Mouse (Mus musculus) lung, postnatal 0 days (tissue): ENCODE measurements around the gene Nckap5. TPM values are rescaled to one million over a fixed set of nuclear protein-coding genes. Genes with fewer than 3 reads are reported as not detected.

ENCODE experiments used
- ATAC-seq: fragments of 200-750 bp; cut with Nextera tagmentation; 2 replicates; pipeline ENCODE4 v1.8.0; 2017; ENCODE audit warnings: moderate library complexity
- DNase-seq: peaks from one replicate; pipeline ENCODE4 v3.0.0-alpha.2; 2016; ENCODE audit warnings: low spot score
- H3K27ac ChIP-seq: fragments of 300-500 bp; sonication (generic); 2 replicates; pipeline ENCODE4 v1.5.1; 2014; ENCODE audit warnings: antibody characterized with exemption, mild to moderate bottlenecking, low read length, mixed read lengths
- H3K27me3 ChIP-seq: fragments of 300-500 bp; sonication (generic); replicated peaks from 2 replicates; pipeline ENCODE4 v1.6.1; 2014; ENCODE audit warnings: low read length, mixed read lengths; ENCODE audit not compliant: insufficient read depth
- H3K36me3 ChIP-seq: fragments of 300-500 bp; sonication (generic); 2 replicates; pipeline ENCODE4 v1.6.1; 2014; ENCODE audit warnings: low read length, mixed read lengths; ENCODE audit not compliant: insufficient read depth
- H3K4me1 ChIP-seq: fragments of 300-500 bp; sonication (generic); 2 replicates; pipeline ENCODE4 v1.6.1; 2014; ENCODE audit warnings: antibody characterized with exemption, low read depth, low read length, mixed read lengths; ENCODE audit not compliant: insufficient read depth
- H3K4me2 ChIP-seq: fragments of 300-500 bp; sonication (generic); replicated peaks from 2 replicates; pipeline ENCODE4 v1.6.1; 2014; ENCODE audit warnings: low read depth, mild to moderate bottlenecking, low read length, moderate library complexity, mixed read lengths
- H3K4me3 ChIP-seq: fragments of 300-500 bp; sonication (generic); 2 replicates; pipeline ENCODE4 v1.5.1; 2014; ENCODE audit warnings: low read depth, low read length
- H3K9ac ChIP-seq: fragments of 300-500 bp; sonication (generic); replicated peaks from 2 replicates; pipeline ENCODE4 v1.6.1; 2014; ENCODE audit warnings: low read depth, mild to moderate bottlenecking
- H3K9me3 ChIP-seq: fragments of 300-500 bp; sonication (generic); 2 replicates; pipeline ENCODE4 v1.6.1; 2016; ENCODE audit warnings: low read length, mixed read lengths
- CTCF ChIP-seq: IDR thresholded peaks from 2 replicates; pipeline ENCODE4 v1.5.1; 2016; ENCODE audit warnings: antibody characterized with exemption, mild to moderate bottlenecking
- EP300 ChIP-seq: IDR thresholded peaks from 2 replicates; pipeline ENCODE4 v1.6.1; 2016; ENCODE audit warnings: antibody characterized with exemption, mild to moderate bottlenecking, control low read depth
- WGBS: fragments of 180-500 bp; shearing (Covaris S2); extraction: QIAGEN DNeasy Blood & Tissue Kit; methylation state at CpG from one replicate; pipeline ENCODE4 v1.1.7; 2014; 5-methylcytosine and 5-hydroxymethylcytosine counted together
- polyA plus RNA-seq: library from polyadenylated mRNA; unstranded; fragments of >200 nt; fragmentation: Nextera tagmentation; extraction: Ambion mirVana; gene quantifications from 2 replicates; pipeline ENCODE4 v1.2.1, GENCODE M21; 2015

Gene Nckap5
- polyA plus RNA-seq, 1 experiment from 2014 or later: 26.0 TPM

GRCm38 (mm10) chr1:126617464-126618041, 213.0 kb downstream of the Nckap5 start:
- Histone ChIP-seq H3K27me3 (no peaks in the 10 kb centered on the region), H3K36me3 (no peaks in the 10 kb centered on the region), H3K27ac (peak overlapping the region; percentile 60), H3K4me2 (no peak overlapping the region), H3K4me1 (peaks cover 9% of the 10 kb centered on the region; the same call in 1 of the 2 replicates), H3K9me3 (peaks cover 5% of the 10 kb centered on the region; the same call in 1 of the 2 replicates), H3K9ac (no peak overlapping the region), H3K4me3 (no peak overlapping the region)
- ATAC-seq: peak; percentile 90
- DNase-seq: peak; percentile 86
- TF ChIP-seq CTCF (no peak), EP300 (peak; percentile 100)
- WGBS: 18% methylated on average over 9 of the region's 9 CpGs

- ATAC-seq: no peak
- H3K4me1 ChIP-seq: peaks cover 9% of the 10 kb centered on the region; the same call in 1 of the 2 replicates
- no peak for DNase-seq
- 25% methylated on average over 5 of the region's 5 CpGs for WGBS
- H3K27me3 ChIP-seq: no peaks in the 10 kb centered on the region
- H3K9ac ChIP-seq: no peak overlapping the region
- H3K27ac ChIP-seq: peak overlapping the region; percentile 60
- peaks cover 5% of the 10 kb centered on the region; the same call in 1 of the 2 replicates for H3K9me3 ChIP-seq
- no peak for TF ChIP-seq CTCF
- no peak for TF ChIP-seq EP300
- H3K4me2 ChIP-seq: no peak overlapping the region
- no peaks in the 10 kb centered on the region for H3K36me3 ChIP-seq
- no peak overlapping the region for H3K4me3 ChIP-seq
Observed at GRCm38 (mm10) chr1:126616964-126617363, 213.6 kb downstream of the Nckap5 start.

GRCm38 (mm10) chr1:126612916-126613315, 217.7 kb downstream of the Nckap5 start:
- Histone ChIP-seq H3K36me3 (no peaks in the 10 kb centered on the region), H3K4me3 (no peak overlapping the region), H3K4me2 (no peak overlapping the region), H3K27me3 (no peaks in the 10 kb centered on the region), H3K27ac (no peak overlapping the region), H3K9ac (no peak overlapping the region), H3K4me1 (peaks cover 2% of the 10 kb centered on the region; the same call in 1 of the 2 replicates), H3K9me3 (peaks cover 5% of the 10 kb centered on the region; the same call in 1 of the 2 replicates)
- DNase-seq: no peak
- ATAC-seq: no peak
- WGBS: 76% methylated on average over 4 of the region's 4 CpGs
- TF ChIP-seq EP300: no peak
- TF ChIP-seq CTCF: peak; percentile 24; the same call in 1 of the 2 replicates

- H3K4me2 ChIP-seq: no peak overlapping the region
- TF ChIP-seq CTCF (no peak), EP300 (no peak)
- H3K9me3 ChIP-seq: no peaks in the 10 kb centered on the region
- ATAC-seq: no peak
- 78% methylated on average over 4 of the region's 4 CpGs for WGBS
- no peaks in the 10 kb centered on the region; the same call in 1 of the 2 replicates for H3K4me1 ChIP-seq
- H3K27me3 ChIP-seq: no peaks in the 10 kb centered on the region
- no peak overlapping the region for H3K9ac ChIP-seq
- no peak overlapping the region for H3K4me3 ChIP-seq
- H3K36me3 ChIP-seq: no peaks in the 10 kb centered on the region
- no peak for DNase-seq
- H3K27ac ChIP-seq: no peak overlapping the region
Observed at GRCm38 (mm10) chr1:126608586-126608985, 222.0 kb downstream of the Nckap5 start.

GRCm38 (mm10) chr1:126606189-126607080, 224.2 kb downstream of the Nckap5 start:
- DNase-seq: no peak
- no peak for ATAC-seq
- H3K4me2 ChIP-seq: no peak overlapping the region
- no peaks in the 10 kb centered on the region for H3K36me3 ChIP-seq
- H3K4me3 ChIP-seq: no peak overlapping the region
- no peaks in the 10 kb centered on the region for H3K27me3 ChIP-seq
- no peaks in the 10 kb centered on the region; the same call in 1 of the 2 replicates for H3K4me1 ChIP-seq
- no peak overlapping the region for H3K27ac ChIP-seq
- H3K9ac ChIP-seq: no peak overlapping the region
- WGBS: 74% methylated on average over 14 of the region's 14 CpGs
- TF ChIP-seq CTCF (no peak), EP300 (no peak)
- no peaks in the 10 kb centered on the region for H3K9me3 ChIP-seq

GRCm38 (mm10) chr1:126604551-126604950, 226.0 kb downstream of the Nckap5 start:
- Histone ChIP-seq H3K4me3 (peak overlapping the region; percentile 27), H3K27ac (peak overlapping the region; percentile 73), H3K4me1 (no peaks in the 10 kb centered on the region; the same call in 1 of the 2 replicates), H3K4me2 (peak overlapping the region; percentile 47), H3K27me3 (no peaks in the 10 kb centered on the region), H3K9ac (no peak overlapping the region), H3K36me3 (no peaks in the 10 kb centered on the region), H3K9me3 (no peaks in the 10 kb centered on the region)
- TF ChIP-seq CTCF: no peak
- peak; percentile 85 for TF ChIP-seq EP300
- DNase-seq (peak; percentile 78), ATAC-seq (peak; percentile 88)
- 48% methylated on average over 9 of the region's 9 CpGs for WGBS
